Mouse (Mus musculus) CD8-positive naive resting alpha-beta T cell, adult 57 days (primary cell): ENCODE data around the gene F9. TPM values are rescaled to one million over a fixed set of nuclear protein-coding genes. Genes with fewer than 3 reads are reported as not detected.

ENCODE experiments used
- total RNA-seq: library from RNA; stranded (reverse); gene quantifications from one replicate; pipeline ENCODE4 v1.2.4, GENCODE M21; 2023

The F9 gene
- not detected for total RNA-seq

GRCm38 (mm10) chrX:59999221-60000083 is at the start of gene F9:
TSS of gene F9 (plus strand) at chrX:59999464.

Other genes with a start within 250 kb of the F9 start
- gene Mcf2, start 179.6 kb downstream of the F9 start, total RNA-seq = not detected